Mouse (Mus musculus) liver, embryonic 14.5 days (tissue): ENCODE results near the gene Rpgr.

Experiments used
- CTCF ChIP-seq: IDR thresholded peaks from 2 replicates; pipeline ENCODE4 v1.5.1; 2016; ENCODE audit warnings: antibody characterized with exemption, low read depth, control low read depth
- EP300 ChIP-seq: IDR thresholded peaks from 2 replicates; pipeline ENCODE4 v1.6.1; 2016; ENCODE audit warnings: antibody characterized with exemption, low read depth

DNA sequence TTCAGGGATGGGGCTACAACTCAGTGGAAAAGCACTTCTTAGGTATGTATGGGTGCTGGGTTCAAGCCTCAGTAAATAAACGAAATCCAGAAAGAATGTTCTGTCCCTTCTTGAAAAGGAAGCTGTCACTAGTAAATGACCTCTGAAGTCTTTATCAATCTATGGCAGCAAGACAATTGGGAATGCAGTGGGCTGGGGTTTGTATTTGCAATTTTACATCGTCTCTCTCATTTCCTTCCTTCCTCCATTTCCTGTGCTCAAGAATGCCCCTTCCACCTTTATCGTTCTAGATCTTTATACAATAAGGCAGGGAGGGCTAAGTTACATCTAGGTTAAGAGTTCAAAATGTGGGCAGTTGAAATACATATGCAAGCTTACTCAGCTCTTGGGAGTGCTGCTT is 17.9 kb upstream of the Rpgr start:
- TF ChIP-seq CTCF = no peak
- no peak for TF ChIP-seq EP300
